Mouse (Mus musculus): ENCODE results near the gene Tmem17. TPM values are rescaled to one million over a fixed set of nuclear protein-coding genes. Genes with fewer than 3 reads are reported as not detected.

The Tmem17 gene
- polyA plus RNA-seq, 1 experiment, result 13.5 TPM

DNA sequence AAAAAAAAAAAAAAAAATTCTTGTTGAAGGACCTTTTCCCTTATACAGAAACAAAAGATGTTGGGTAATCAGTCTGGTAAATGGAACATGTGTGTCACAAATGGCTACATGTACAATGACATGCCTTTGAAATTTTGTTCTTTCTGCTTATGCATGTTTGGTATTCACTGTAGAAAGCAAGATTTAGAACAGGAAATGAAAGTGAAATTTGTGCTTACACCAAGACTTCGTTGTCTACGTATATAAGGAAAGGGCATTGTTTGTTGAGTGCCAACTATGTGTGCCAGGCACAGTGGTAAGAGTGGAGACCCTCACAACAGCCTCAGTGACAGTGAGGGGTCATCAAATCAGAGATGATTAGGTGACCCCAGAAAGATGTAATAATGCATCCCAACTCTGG, 3.2 kb downstream of the Tmem17 start:
- no peak for DNase-seq (ENCODE audit: low read depth)
- no peak for TF ChIP-seq CTCF (IDR thresholded peaks at IDR 0.05; ENCODE audit: borderline replicate concordance, extremely low read depth, insufficient read depth, insufficient read length)
- TF ChIP-seq POLR2A (IDR thresholded peaks at IDR 0.05; ENCODE audit: borderline replicate concordance, extremely low read depth, insufficient read depth, insufficient read length, poor library complexity, severe bottlenecking), result no peak

DNA sequence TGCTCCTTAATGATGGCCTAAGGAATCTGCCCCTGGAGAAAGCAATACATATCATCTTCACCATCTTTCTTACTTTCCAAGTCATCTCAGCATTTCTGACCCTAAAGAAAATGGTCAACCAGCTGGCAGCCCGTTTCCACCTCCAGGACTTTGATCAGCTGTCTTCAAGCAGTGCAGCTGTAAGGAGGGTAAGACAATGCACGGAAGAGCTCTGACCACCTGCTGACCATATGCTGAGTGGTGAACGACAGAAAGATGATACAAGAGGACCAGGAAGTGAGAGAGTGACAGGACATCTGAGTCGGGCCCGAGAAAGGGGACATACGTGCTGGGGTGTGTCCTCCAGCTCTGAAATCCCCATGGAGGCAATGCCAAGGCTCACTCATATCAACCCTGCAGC, 6.6 kb downstream of the Tmem17 start:
- TF ChIP-seq CTCF (IDR thresholded peaks at IDR 0.05; ENCODE audit: borderline replicate concordance, extremely low read depth, insufficient read depth, insufficient read length) (no peak), POLR2A (IDR thresholded peaks at IDR 0.05; ENCODE audit: borderline replicate concordance, extremely low read depth, insufficient read depth, insufficient read length, poor library complexity, severe bottlenecking) (no peak)
- no peak for DNase-seq (ENCODE audit: low read depth)

DNA sequence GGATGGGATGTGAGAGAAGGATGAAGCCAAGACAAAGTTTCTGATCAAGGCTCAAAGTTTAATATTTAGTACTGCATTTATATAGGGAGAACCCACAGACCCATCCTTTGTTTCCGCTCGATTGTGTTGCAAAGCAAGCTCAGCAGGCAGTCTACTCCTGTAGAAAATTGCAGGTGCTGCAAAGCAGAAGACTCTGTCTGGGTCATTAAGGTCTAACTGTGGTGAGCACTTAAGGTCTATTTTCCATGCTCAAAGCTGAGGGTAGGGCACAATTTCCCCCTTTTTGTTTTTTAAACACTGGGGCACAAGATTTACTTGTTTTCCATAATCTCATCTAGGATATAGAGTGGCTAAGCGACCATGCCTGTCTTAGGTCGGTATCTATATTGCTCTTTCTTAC, 8.4 kb downstream of the Tmem17 start:
- DNase-seq (ENCODE audit: low read depth), result no peak
- TF ChIP-seq POLR2A (IDR thresholded peaks at IDR 0.05; ENCODE audit: borderline replicate concordance, extremely low read depth, insufficient read depth, insufficient read length, poor library complexity, severe bottlenecking) (no peak), CTCF (IDR thresholded peaks at IDR 0.05; ENCODE audit: borderline replicate concordance, extremely low read depth, insufficient read depth, insufficient read length) (no peak)

DNA sequence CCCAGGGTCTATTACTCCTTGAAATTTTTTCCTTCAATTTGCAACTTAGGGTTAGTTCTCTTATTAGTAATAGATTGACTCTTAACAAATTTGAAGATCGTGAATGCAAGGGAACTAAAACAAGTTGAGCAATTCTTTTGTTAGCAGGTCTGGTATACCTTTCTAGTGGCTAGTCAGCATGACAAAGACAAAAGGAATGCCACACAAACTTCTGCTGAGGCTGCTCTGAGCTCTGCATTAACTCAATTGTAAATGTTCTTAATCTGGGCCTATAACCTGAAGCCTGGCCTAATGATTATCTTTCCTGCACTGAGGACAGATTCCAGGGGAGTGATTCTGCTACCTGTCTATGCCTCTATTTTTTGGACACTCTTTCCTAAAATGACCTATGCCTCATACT, 12.7 kb downstream of the Tmem17 start:
- no peak for TF ChIP-seq CTCF (IDR thresholded peaks at IDR 0.05; ENCODE audit: borderline replicate concordance, extremely low read depth, insufficient read depth, insufficient read length)
- no peak for TF ChIP-seq POLR2A (IDR thresholded peaks at IDR 0.05; ENCODE audit: borderline replicate concordance, extremely low read depth, insufficient read depth, insufficient read length, poor library complexity, severe bottlenecking)
- DNase-seq (ENCODE audit: low read depth), result no peak

DNA sequence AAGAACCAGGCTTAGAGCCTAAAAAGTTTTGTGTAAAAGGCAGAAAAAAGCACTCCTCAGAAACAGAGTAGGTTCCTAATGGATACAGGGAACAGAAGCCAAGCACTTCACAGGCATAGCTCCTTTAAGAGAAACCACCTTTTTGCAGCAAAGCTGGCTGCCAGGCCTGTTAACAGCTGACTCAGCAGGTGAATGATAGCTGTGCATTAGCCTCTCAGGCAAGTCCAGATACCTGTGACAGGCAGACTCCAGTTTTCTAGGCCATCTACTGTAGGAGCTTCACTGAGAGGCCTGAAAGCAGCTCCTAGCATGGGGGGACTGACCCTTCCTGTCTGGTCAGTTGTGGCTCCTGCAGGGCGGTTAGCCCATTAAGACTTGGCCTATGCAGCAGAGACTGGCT, 28.7 kb downstream of the Tmem17 start:
- no peak for TF ChIP-seq CTCF (IDR thresholded peaks at IDR 0.05; ENCODE audit: borderline replicate concordance, extremely low read depth, insufficient read depth, insufficient read length)
- no peak for TF ChIP-seq POLR2A (IDR thresholded peaks at IDR 0.05; ENCODE audit: borderline replicate concordance, extremely low read depth, insufficient read depth, insufficient read length, poor library complexity, severe bottlenecking)
- DNase-seq (ENCODE audit: low read depth), result peak; percentile 6

DNA sequence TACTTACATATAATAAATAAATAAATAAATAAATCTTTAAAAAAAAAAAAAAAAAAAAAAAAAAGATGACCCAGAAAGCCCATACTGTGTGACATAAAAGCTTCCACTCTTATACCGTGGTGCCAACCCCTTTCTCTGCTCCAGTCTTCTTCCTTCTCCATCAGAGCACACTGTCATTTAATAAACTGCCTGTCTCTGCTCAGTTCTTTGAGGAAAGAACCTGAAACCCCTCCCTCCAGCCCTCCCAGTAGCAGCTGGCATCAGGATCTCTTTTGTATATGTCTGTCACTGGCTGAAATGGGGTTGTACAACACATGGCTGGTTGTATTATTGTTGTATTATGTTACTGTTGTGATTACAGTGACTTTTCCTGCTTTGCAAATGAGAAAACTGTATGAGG, 48.2 kb downstream of the Tmem17 start:
- no peak for TF ChIP-seq CTCF (IDR thresholded peaks at IDR 0.05; ENCODE audit: borderline replicate concordance, extremely low read depth, insufficient read depth, insufficient read length)

DNA sequence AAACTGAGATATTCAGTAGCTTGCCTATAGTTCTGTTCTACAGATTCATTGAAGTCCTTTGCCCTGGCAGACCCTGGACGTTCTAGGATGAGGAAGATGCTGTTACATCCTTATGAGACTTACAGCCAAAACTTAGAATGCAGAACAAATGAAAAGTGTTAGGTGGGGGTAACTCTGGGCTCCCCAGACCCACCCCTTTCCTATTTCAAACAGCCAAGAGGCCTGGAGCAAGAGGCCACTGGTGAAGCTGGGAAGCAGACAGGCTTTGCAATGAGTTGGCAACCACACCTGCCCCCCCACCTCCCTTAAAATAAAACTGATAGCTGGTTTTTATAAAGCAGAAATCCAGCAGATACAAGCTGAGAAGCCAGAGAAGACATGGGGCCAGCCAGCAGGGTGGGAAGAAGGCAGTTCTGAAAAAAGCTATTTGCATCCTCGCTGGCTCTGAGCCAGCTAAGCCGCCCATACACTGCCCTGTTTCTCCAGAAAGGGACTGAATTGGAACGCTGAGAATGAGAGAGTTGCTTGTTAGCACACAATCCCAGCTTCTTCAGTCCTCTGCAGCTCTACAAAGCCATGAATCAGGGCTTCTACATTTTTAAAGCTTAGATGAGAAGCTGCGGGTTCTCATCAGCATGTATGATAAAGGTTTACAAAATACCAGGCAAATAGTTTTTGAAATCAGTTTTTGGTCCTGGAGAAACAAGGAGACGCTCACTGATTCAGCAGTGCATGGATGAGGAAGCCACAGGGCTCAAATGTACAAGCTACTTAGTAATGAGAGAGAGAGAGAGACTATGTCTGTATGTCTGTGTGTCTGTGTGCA, 48.8 kb downstream of the Tmem17 start:
- peak; percentile 92 for DNase-seq (ENCODE audit: low read depth)
- TF ChIP-seq CTCF (IDR thresholded peaks at IDR 0.05; ENCODE audit: borderline replicate concordance, extremely low read depth, insufficient read depth, insufficient read length), result no peak
- TF ChIP-seq POLR2A (IDR thresholded peaks at IDR 0.05; ENCODE audit: borderline replicate concordance, extremely low read depth, insufficient read depth, insufficient read length, poor library complexity, severe bottlenecking), result no peak

More for the DNA sequence above, 48.2 kb downstream of the Tmem17 start:
- DNase-seq (ENCODE audit: low read depth), result peak; percentile 78

DNA sequence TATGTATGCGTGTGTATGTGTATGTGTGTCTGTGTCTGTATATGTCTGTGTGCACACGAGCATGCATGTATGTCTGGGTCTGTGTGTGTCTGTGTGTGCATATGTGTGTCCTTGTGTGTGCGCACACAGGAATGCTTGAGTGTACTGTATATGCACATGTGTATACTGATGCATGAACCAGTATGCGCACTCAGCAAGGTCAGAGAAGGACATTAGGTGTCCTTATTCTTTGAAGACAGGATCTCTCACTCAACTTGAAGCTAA, 49.4 kb downstream of the Tmem17 start:
- TF ChIP-seq POLR2A (IDR thresholded peaks at IDR 0.05; ENCODE audit: borderline replicate concordance, extremely low read depth, insufficient read depth, insufficient read length, poor library complexity, severe bottlenecking) (no peak), CTCF (IDR thresholded peaks at IDR 0.05; ENCODE audit: borderline replicate concordance, extremely low read depth, insufficient read depth, insufficient read length) (no peak)
- DNase-seq (ENCODE audit: low read depth), result no peak

DNA sequence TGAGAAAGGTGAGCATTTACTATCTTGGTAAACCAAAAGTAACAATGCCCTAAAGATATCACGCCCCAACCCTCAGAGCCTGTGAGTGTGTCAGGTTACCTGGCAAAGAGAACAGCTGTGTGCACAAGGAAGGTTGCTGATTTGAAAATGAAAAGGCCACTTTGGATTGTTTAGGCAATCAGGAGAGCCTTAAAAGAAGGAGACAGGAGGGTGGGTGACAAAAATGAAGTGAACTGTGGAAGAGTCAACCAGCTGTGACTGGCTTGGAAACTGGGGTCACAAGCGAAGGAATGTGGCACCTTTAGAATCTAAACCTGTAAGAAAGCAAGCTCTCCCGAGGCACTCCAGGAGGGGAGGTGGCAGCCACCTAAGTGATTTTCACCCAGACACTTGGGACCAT, 51.8 kb downstream of the Tmem17 start:
- DNase-seq (ENCODE audit: low read depth), result no peak
- TF ChIP-seq CTCF (IDR thresholded peaks at IDR 0.05; ENCODE audit: borderline replicate concordance, extremely low read depth, insufficient read depth, insufficient read length) (no peak), POLR2A (IDR thresholded peaks at IDR 0.05; ENCODE audit: borderline replicate concordance, extremely low read depth, insufficient read depth, insufficient read length, poor library complexity, severe bottlenecking) (no peak)

DNA sequence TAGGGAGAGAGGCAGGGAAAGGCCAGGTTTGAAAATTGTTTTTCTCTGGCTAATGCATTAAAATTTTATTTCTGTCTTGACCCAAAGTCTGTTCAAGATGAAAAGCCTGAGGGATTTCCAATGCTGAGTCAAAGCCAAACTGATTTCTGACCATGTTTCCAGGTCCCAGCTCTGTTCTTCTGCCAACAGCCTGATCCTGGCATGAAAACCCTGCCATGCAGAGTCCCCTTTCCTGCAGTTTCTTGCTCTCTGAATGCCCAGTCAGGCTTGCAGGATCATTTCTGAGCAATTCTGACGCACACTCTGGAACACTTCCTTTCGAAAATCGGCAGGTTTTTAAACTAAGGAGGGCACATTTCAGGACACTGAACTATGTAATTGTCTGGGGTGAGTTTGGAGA, 52.8 kb downstream of the Tmem17 start:
- DNase-seq (ENCODE audit: low read depth), result no peak

More for the DNA sequence above, 52.8 kb downstream of the Tmem17 start:
- TF ChIP-seq POLR2A (IDR thresholded peaks at IDR 0.05; ENCODE audit: borderline replicate concordance, extremely low read depth, insufficient read depth, insufficient read length, poor library complexity, severe bottlenecking), result no peak
- no peak for TF ChIP-seq CTCF (IDR thresholded peaks at IDR 0.05; ENCODE audit: borderline replicate concordance, extremely low read depth, insufficient read depth, insufficient read length)

Other genes with a start within 250 kb of the Tmem17 start
- gene Ehbp1, start 169.8 kb upstream of the Tmem17 start, polyA plus RNA-seq (2012; rRNA removed), result 29.2 and 42.8 TPM in 2 replicates

All from brain, embryonic 14.5 days (tissue).